Comparison of ENCODE assay signal across 13 mouse cellular contexts in genomic region chr7:138803386-138803785, GRCm38 (mm10).
"Had no signal": no experiment of that assay in that cellular context is flagged by ENCODE, and none has a peak within 500 bp of the region (broad histone marks: within the 10 kb centered on the region; RNA-seq: fewer than 3 reads in every experiment).

No protein-coding gene starts in this region.

- H3K27ac ChIP-seq: limb, embryonic 10.5 days; liver, embryonic 13.5 days; lung, embryonic 15.5 days; macrophage; midbrain, embryonic 15.5 days; neural tube, embryonic 13.5 days had no signal

- H3K9ac ChIP-seq: liver, embryonic 13.5 days; liver, postnatal 0 days; lung, embryonic 15.5 days; midbrain, embryonic 15.5 days; neural tube, embryonic 13.5 days had no signal

- H3K36me3 ChIP-seq: limb, embryonic 10.5 days; liver, embryonic 13.5 days; lung, embryonic 15.5 days; midbrain, embryonic 15.5 days; neural tube, embryonic 13.5 days had no signal

- H3K4me2 ChIP-seq: liver, embryonic 13.5 days; lung, embryonic 15.5 days; midbrain, embryonic 11.5 days; midbrain, embryonic 15.5 days; neural tube, embryonic 13.5 days had no signal

- DNase-seq: liver, embryonic 13.5 days; liver, postnatal 0 days; lung, postnatal 14 days; right cerebral cortex, postnatal 14 days; thymus, postnatal 4 days had no signal

- H3K4me1 ChIP-seq: limb, embryonic 10.5 days; liver, embryonic 13.5 days; lung, embryonic 15.5 days; megakaryocyte, embryonic 14.5 days; midbrain, embryonic 15.5 days; neural tube, embryonic 13.5 days had no signal

- H3K27me3 ChIP-seq: liver, embryonic 13.5 days; lung, embryonic 15.5 days; midbrain, embryonic 15.5 days; neural tube, embryonic 13.5 days had no signal

- H3K9me3 ChIP-seq: limb, embryonic 10.5 days; lung, embryonic 15.5 days; midbrain, embryonic 15.5 days had no signal

- ATAC-seq: intestine, embryonic 16.5 days; liver, postnatal 0 days; midbrain, embryonic 15.5 days had no signal

- H3K4me3 ChIP-seq: limb, embryonic 10.5 days; liver, embryonic 13.5 days; lung, embryonic 15.5 days; megakaryocyte, embryonic 14.5 days; midbrain, embryonic 15.5 days; neural tube, embryonic 13.5 days had no signal
